Mouse (Mus musculus): Measurements from ENCODE around the gene Dab1. TPM values are rescaled to one million over a fixed set of nuclear protein-coding genes. Genes with fewer than 3 reads are reported as not detected.

The Dab1 gene
- total RNA-seq, 2 experiments from 2014 or later = not detected

GRCm38 (mm10) chr4:104523776-104524175 is 904.6 kb downstream of the Dab1 start:
- no peak for ATAC-seq (replicated peaks; ENCODE audit: low FRiP score, poor library complexity, severe bottlenecking)

- no peak for ATAC-seq (replicated peaks; ENCODE audit: low FRiP score, poor library complexity, severe bottlenecking)
These were observed 910.9 kb downstream of the Dab1 start for GRCm38 (mm10) chr4:104529905-104530646.

GRCm38 (mm10) chr4:104532846-104533245 is 913.7 kb downstream of the Dab1 start:
- no peak for ATAC-seq (replicated peaks; ENCODE audit: low FRiP score, poor library complexity, severe bottlenecking)

GRCm38 (mm10) chr4:104538420-104538819 is 919.3 kb downstream of the Dab1 start:
- no peak for ATAC-seq (replicated peaks; ENCODE audit: low FRiP score, poor library complexity, severe bottlenecking)

- no peak for ATAC-seq (replicated peaks; ENCODE audit: low FRiP score, poor library complexity, severe bottlenecking)
These were observed 919.9 kb downstream of the Dab1 start for GRCm38 (mm10) chr4:104539047-104539446.

- no peak for ATAC-seq (replicated peaks; ENCODE audit: low FRiP score, poor library complexity, severe bottlenecking)
These were observed 927.9 kb downstream of the Dab1 start for GRCm38 (mm10) chr4:104547091-104547490.

GRCm38 (mm10) chr4:104548287-104548686 is 929.1 kb downstream of the Dab1 start:
- ATAC-seq (replicated peaks; ENCODE audit: low FRiP score, poor library complexity, severe bottlenecking) = no peak

- ATAC-seq (replicated peaks; ENCODE audit: low FRiP score, poor library complexity, severe bottlenecking) = no peak
These were observed 931.5 kb downstream of the Dab1 start for GRCm38 (mm10) chr4:104550581-104551205.

GRCm38 (mm10) chr4:104551390-104552070 is 932.4 kb downstream of the Dab1 start:
- ATAC-seq (replicated peaks; ENCODE audit: low FRiP score, poor library complexity, severe bottlenecking) = no peak

- ATAC-seq (replicated peaks; ENCODE audit: low FRiP score, poor library complexity, severe bottlenecking) = no peak
These were observed 936.2 kb downstream of the Dab1 start for GRCm38 (mm10) chr4:104555408-104555807.

GRCm38 (mm10) chr4:104563512-104563911 is 944.4 kb downstream of the Dab1 start:
- ATAC-seq (replicated peaks; ENCODE audit: low FRiP score, poor library complexity, severe bottlenecking) = no peak

- no peak for ATAC-seq (replicated peaks; ENCODE audit: low FRiP score, poor library complexity, severe bottlenecking)
These were observed 951.4 kb downstream of the Dab1 start for GRCm38 (mm10) chr4:104570523-104570922.

GRCm38 (mm10) chr4:104572440-104572839 is 953.3 kb downstream of the Dab1 start:
- no peak for ATAC-seq (replicated peaks; ENCODE audit: low FRiP score, poor library complexity, severe bottlenecking)

- ATAC-seq (replicated peaks; ENCODE audit: low FRiP score, poor library complexity, severe bottlenecking) = no peak
These were observed 954.3 kb downstream of the Dab1 start for GRCm38 (mm10) chr4:104573419-104573818.

GRCm38 (mm10) chr4:104578370-104578769 is 959.2 kb downstream of the Dab1 start:
- ATAC-seq (replicated peaks; ENCODE audit: low FRiP score, poor library complexity, severe bottlenecking) = no peak

- no peak for ATAC-seq (replicated peaks; ENCODE audit: low FRiP score, poor library complexity, severe bottlenecking)
These were observed 960.9 kb downstream of the Dab1 start for GRCm38 (mm10) chr4:104579946-104580544.

- no peak for ATAC-seq (replicated peaks; ENCODE audit: low FRiP score, poor library complexity, severe bottlenecking)
These were observed 963.6 kb downstream of the Dab1 start for GRCm38 (mm10) chr4:104582726-104583125.

- no peak for ATAC-seq (replicated peaks; ENCODE audit: low FRiP score, poor library complexity, severe bottlenecking)
These were observed 968.7 kb downstream of the Dab1 start for GRCm38 (mm10) chr4:104587826-104588225.

GRCm38 (mm10) chr4:104596936-104597335 is 977.8 kb downstream of the Dab1 start:
- ATAC-seq (replicated peaks; ENCODE audit: low FRiP score, poor library complexity, severe bottlenecking) = no peak

Measured in erythroblast, adult 5-6 weeks (primary cell).